Mouse (Mus musculus) heart, postnatal 14 days (tissue): ENCODE data around the gene Fbxo48. TPM values are rescaled to one million over a fixed set of nuclear protein-coding genes. Genes with fewer than 3 reads are reported as not detected.

Source experiments
- total RNA-seq, 2 experiments: library from RNA; stranded (reverse); gene quantifications; 2 replicates each; pipeline ENCODE4 v1.2.3; 2021

Gene Fbxo48
- total RNA-seq, 2 experiments from 2014 or later: 0.50 to 0.61 TPM

Other genes with a start within 250 kb of the Fbxo48 start
- gene Egfr, start 199.2 kb upstream of the Fbxo48 start, total RNA-seq: 10 to 100 TPM in 1 of 2 experiments, 1 to 10 TPM in 1; 10.0 to 13.3 TPM
- gene Cnrip1, start 100.2 kb downstream of the Fbxo48 start, total RNA-seq: 1 to 10 TPM; 6.8 to 7.8 TPM
- gene Plek, start 101.0 kb downstream of the Fbxo48 start, total RNA-seq: 1 to 10 TPM; 3.0 to 4.1 TPM
- gene Ppp3r1, start 207.9 kb downstream of the Fbxo48 start, total RNA-seq: 10 to 100 TPM; 66.5 to 69.7 TPM
- gene Wdr92, start 230.7 kb downstream of the Fbxo48 start, total RNA-seq: 1 to 10 TPM; 7.6 to 10.0 TPM